Mouse (Mus musculus): Measurements from ENCODE around the gene Gpr143. TPM values are rescaled to one million over a fixed set of nuclear protein-coding genes. Genes with fewer than 3 reads are reported as not detected.

Gene Gpr143
- not detected in 2 replicates for polyA plus RNA-seq (2012; rRNA removed)

DNA sequence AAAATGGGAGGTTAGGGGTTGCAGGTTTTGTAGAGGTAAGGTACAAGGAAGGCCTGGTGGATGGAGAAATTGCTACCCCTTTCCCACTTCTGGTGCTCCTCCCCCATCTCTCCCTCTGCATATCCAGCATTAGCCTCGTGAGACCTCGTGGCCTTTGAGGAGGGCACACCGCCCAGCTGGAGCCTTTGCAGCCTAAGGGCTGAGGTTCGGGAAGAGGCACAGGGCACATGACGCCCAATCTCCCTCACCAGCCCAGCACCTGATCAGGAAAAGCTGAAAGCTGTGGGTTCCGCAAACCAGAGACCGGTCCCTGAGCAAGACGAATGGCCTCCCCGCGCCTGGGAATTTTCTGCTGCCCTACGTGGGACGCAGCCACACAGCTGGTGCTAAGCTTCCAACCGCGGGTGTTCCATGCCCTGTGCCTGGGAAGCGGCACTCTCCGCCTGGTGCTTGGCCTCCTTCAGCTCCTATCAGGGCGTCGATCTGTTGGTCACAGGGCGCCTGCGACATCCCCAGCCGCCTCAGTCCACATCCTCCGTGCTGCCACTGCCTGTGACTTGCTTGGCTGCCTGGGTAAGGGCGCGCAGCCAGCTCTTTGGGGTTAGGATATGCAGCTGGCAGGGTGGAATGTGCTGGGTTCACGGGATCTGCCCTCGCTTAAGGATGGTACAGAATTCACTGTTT, at the start of gene Gpr143:
Gene Gpr143 (plus strand): TSS at position 202 of the 684 bp plus-strand sequence.
- Histone ChIP-seq H3K4me3 (ENCODE audit: control insufficient read depth, low read depth, low read length) (peak within 1 kb of the TSS; percentile 36), H3K27me3 (ENCODE audit: control insufficient read depth, insufficient read depth, low read length) (no peaks in the 10 kb centered on the region), H3K27ac (ENCODE audit: control insufficient read depth, insufficient read depth, low read depth, low read length) (no peak within 1 kb of the TSS), H3K4me1 (ENCODE audit: control insufficient read depth, insufficient read depth, low read length) (peaks cover 8% of the 10 kb centered on the region), H3K36me3 (ENCODE audit: control insufficient read depth, insufficient read depth, low read length) (no peaks in the 10 kb centered on the region)
- TF ChIP-seq CTCF (IDR thresholded peaks at IDR 0.05; ENCODE audit: control insufficient read depth, insufficient read depth, insufficient replicate concordance, low read depth, low read length) (no peak), POLR2A (IDR thresholded peaks at IDR 0.05; ENCODE audit: control insufficient read depth, low read depth, low read length) (no peak)

GRCm38 (mm10) chrX:152735283-152735682, 46.4 kb upstream of the Gpr143 start:
- H3K27me3 ChIP-seq (ENCODE audit: control insufficient read depth, insufficient read depth, low read length) = no peaks in the 10 kb centered on the region
- H3K27ac ChIP-seq (ENCODE audit: control insufficient read depth, insufficient read depth, low read depth, low read length) = no peak overlapping the region
- H3K4me1 ChIP-seq (ENCODE audit: control insufficient read depth, insufficient read depth, low read length) = no peaks in the 10 kb centered on the region
- no peak for TF ChIP-seq POLR2A (IDR thresholded peaks at IDR 0.05; ENCODE audit: control insufficient read depth, low read depth, low read length)
- no peak for TF ChIP-seq CTCF (IDR thresholded peaks at IDR 0.05; ENCODE audit: control insufficient read depth, insufficient read depth, insufficient replicate concordance, low read depth, low read length)
- H3K4me3 ChIP-seq (ENCODE audit: control insufficient read depth, low read depth, low read length) = no peak overlapping the region
- no peaks in the 10 kb centered on the region for H3K36me3 ChIP-seq (ENCODE audit: control insufficient read depth, insufficient read depth, low read length)

- Histone ChIP-seq H3K27me3 (ENCODE audit: control insufficient read depth, insufficient read depth, low read length) (no peaks in the 10 kb centered on the region), H3K4me3 (ENCODE audit: control insufficient read depth, low read depth, low read length) (no peak overlapping the region), H3K36me3 (ENCODE audit: control insufficient read depth, insufficient read depth, low read length) (no peaks in the 10 kb centered on the region), H3K27ac (ENCODE audit: control insufficient read depth, insufficient read depth, low read depth, low read length) (no peak overlapping the region), H3K4me1 (ENCODE audit: control insufficient read depth, insufficient read depth, low read length) (no peaks in the 10 kb centered on the region)
- TF ChIP-seq POLR2A (IDR thresholded peaks at IDR 0.05; ENCODE audit: control insufficient read depth, low read depth, low read length) (no peak), CTCF (IDR thresholded peaks at IDR 0.05; ENCODE audit: control insufficient read depth, insufficient read depth, insufficient replicate concordance, low read depth, low read length) (no peak)
Observed at GRCm38 (mm10) chrX:152738191-152738590, 43.5 kb upstream of the Gpr143 start.

DNA sequence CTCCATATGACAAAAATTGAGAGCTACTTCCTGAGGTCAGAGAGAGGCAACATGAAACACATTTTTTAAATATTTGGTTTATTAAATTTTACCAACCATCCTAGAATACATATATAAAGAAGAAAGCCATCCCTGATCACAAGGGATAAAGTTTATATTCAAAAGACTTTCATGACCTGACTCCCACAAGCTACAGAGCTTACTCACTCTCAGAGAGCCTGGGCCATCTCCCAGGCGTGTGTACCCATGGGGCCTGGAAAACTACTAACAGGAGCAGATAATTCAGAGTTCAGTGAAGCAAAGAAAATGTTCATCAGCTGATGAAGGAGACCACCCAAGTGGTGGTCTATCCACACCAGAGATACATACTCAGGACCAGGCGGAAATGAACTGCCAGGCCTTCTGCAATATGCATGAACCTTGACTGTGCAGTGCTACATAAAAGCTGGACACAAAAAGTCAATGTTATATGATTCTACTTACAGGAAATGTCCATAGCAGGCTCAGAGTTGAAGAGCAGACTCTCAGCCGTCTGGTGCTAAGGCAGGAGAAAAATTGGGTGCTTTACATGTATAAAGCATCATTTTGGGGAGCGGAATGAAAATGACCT, 42.9 kb upstream of the Gpr143 start:
- TF ChIP-seq POLR2A (IDR thresholded peaks at IDR 0.05; ENCODE audit: control insufficient read depth, low read depth, low read length) (no peak), CTCF (IDR thresholded peaks at IDR 0.05; ENCODE audit: control insufficient read depth, insufficient read depth, insufficient replicate concordance, low read depth, low read length) (no peak)
- Histone ChIP-seq H3K27ac (ENCODE audit: control insufficient read depth, insufficient read depth, low read depth, low read length) (no peak overlapping the region), H3K27me3 (ENCODE audit: control insufficient read depth, insufficient read depth, low read length) (no peaks in the 10 kb centered on the region), H3K4me1 (ENCODE audit: control insufficient read depth, insufficient read depth, low read length) (no peaks in the 10 kb centered on the region), H3K4me3 (ENCODE audit: control insufficient read depth, low read depth, low read length) (no peak overlapping the region), H3K36me3 (ENCODE audit: control insufficient read depth, insufficient read depth, low read length) (no peaks in the 10 kb centered on the region)

- no peak for TF ChIP-seq CTCF (IDR thresholded peaks at IDR 0.05; ENCODE audit: control insufficient read depth, insufficient read depth, insufficient replicate concordance, low read depth, low read length)
- TF ChIP-seq POLR2A (IDR thresholded peaks at IDR 0.05; ENCODE audit: control insufficient read depth, low read depth, low read length) = no peak
- Histone ChIP-seq H3K27me3 (ENCODE audit: control insufficient read depth, insufficient read depth, low read length) (no peaks in the 10 kb centered on the region), H3K4me1 (ENCODE audit: control insufficient read depth, insufficient read depth, low read length) (no peaks in the 10 kb centered on the region), H3K36me3 (ENCODE audit: control insufficient read depth, insufficient read depth, low read length) (no peaks in the 10 kb centered on the region), H3K4me3 (ENCODE audit: control insufficient read depth, low read depth, low read length) (no peak overlapping the region), H3K27ac (ENCODE audit: control insufficient read depth, insufficient read depth, low read depth, low read length) (no peak overlapping the region)
Observed at GRCm38 (mm10) chrX:152743642-152744041, 38.1 kb upstream of the Gpr143 start.

- H3K27me3 ChIP-seq (ENCODE audit: control insufficient read depth, insufficient read depth, low read length) = no peaks in the 10 kb centered on the region
- no peak overlapping the region for H3K27ac ChIP-seq (ENCODE audit: control insufficient read depth, insufficient read depth, low read depth, low read length)
- no peaks in the 10 kb centered on the region for H3K36me3 ChIP-seq (ENCODE audit: control insufficient read depth, insufficient read depth, low read length)
- no peak overlapping the region for H3K4me3 ChIP-seq (ENCODE audit: control insufficient read depth, low read depth, low read length)
- no peak for TF ChIP-seq POLR2A (IDR thresholded peaks at IDR 0.05; ENCODE audit: control insufficient read depth, low read depth, low read length)
- H3K4me1 ChIP-seq (ENCODE audit: control insufficient read depth, insufficient read depth, low read length) = no peaks in the 10 kb centered on the region
Observed at GRCm38 (mm10) chrX:152745925-152746324, 35.8 kb upstream of the Gpr143 start.

- TF ChIP-seq POLR2A (IDR thresholded peaks at IDR 0.05; ENCODE audit: control insufficient read depth, low read depth, low read length) (no peak), CTCF (IDR thresholded peaks at IDR 0.05; ENCODE audit: control insufficient read depth, insufficient read depth, insufficient replicate concordance, low read depth, low read length) (no peak)
- H3K4me3 ChIP-seq (ENCODE audit: control insufficient read depth, low read depth, low read length) = no peak overlapping the region
Observed at GRCm38 (mm10) chrX:152755819-152756218, 25.9 kb upstream of the Gpr143 start.

More at GRCm38 (mm10) chrX:152755819-152756218, 25.9 kb upstream of the Gpr143 start:
- no peak overlapping the region for H3K27ac ChIP-seq (ENCODE audit: control insufficient read depth, insufficient read depth, low read depth, low read length)
- no peaks in the 10 kb centered on the region for H3K4me1 ChIP-seq (ENCODE audit: control insufficient read depth, insufficient read depth, low read length)
- H3K27me3 ChIP-seq (ENCODE audit: control insufficient read depth, insufficient read depth, low read length) = no peaks in the 10 kb centered on the region
- H3K36me3 ChIP-seq (ENCODE audit: control insufficient read depth, insufficient read depth, low read length) = no peaks in the 10 kb centered on the region

All from testis, adult 2 months (tissue).